Mouse (Mus musculus) cerebellum, adult 2 months (tissue): ENCODE measurements around the gene Gm20708.

Source experiments
- CTCF ChIP-seq: fragments of 200-500 bp; IDR thresholded peaks from 2 replicates; pipeline ENCODE4 v1.5.1; 2011; ENCODE audit warnings: low read depth, mild to moderate bottlenecking, control low read depth, low read length, moderate library complexity, borderline replicate concordance; ENCODE audit not compliant: insufficient read depth
- POLR2A ChIP-seq: fragments of 200-500 bp; IDR thresholded peaks from 2 replicates; pipeline ENCODE4 v1.6.1; 2011; ENCODE audit warnings: low read length, control low read depth, borderline replicate concordance; ENCODE audit not compliant: insufficient read depth

DNA sequence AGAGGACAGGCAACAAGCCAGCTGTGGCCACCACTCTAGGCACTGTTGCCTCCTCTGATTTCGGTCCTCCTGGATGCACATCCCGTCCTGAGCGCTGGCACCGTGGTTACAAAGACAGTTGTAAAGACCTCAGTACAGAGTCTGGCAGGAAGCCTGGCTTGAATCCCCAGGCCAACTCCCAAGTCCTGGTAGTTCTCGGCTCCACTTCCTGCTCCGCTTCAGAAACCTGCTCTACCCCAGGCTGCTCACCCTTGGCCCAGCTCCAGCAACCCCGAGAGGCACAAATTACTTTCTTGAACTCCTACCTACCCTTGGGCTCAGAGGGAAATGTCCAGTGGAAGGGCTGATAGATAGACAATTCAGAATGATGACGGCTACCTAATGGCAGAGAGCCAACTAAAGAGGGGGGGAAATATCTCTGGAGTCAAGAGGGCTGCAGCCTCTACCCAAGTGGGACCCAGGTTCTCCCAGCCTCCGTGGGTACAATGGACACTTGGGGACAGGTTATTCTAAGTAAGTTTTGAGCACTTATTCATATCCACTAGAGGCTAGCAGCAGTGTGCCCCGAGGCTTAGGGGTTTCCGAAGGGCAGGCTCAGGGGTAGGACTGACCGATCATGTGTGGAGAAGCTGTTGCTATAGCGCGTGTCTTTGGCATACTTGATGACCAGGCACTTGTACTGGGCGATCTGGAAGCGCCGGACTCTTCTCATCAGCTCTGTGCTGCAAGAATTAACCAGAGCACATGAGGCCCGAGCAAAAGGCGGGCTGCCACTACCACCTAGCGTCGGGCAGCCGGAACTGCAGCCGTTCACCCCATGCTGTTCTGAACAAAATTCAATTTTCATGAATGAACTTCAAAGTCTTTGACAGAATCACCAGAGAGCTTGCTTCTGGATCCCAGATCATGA is 14.8 kb downstream of the Gm20708 start:
- peak; percentile 97 for TF ChIP-seq CTCF
- no peak for TF ChIP-seq POLR2A
